Mouse (Mus musculus) mature B cell (primary cell): Measurements from ENCODE around the gene Rrn3.
"Not testable (repeated sequence)": the region's sequence is repeated elsewhere in the genome, so short reads cannot be mapped to it uniquely, and the experiment has no call there.

ENCODE experiments used
- in situ Hi-C: fragments of 300-500 bp; cut with MboI; formaldehyde crosslinking; loops from 2 replicates; pipeline ENCODE4 v1.14.3; 2019

The Rrn3 gene

DNA sequence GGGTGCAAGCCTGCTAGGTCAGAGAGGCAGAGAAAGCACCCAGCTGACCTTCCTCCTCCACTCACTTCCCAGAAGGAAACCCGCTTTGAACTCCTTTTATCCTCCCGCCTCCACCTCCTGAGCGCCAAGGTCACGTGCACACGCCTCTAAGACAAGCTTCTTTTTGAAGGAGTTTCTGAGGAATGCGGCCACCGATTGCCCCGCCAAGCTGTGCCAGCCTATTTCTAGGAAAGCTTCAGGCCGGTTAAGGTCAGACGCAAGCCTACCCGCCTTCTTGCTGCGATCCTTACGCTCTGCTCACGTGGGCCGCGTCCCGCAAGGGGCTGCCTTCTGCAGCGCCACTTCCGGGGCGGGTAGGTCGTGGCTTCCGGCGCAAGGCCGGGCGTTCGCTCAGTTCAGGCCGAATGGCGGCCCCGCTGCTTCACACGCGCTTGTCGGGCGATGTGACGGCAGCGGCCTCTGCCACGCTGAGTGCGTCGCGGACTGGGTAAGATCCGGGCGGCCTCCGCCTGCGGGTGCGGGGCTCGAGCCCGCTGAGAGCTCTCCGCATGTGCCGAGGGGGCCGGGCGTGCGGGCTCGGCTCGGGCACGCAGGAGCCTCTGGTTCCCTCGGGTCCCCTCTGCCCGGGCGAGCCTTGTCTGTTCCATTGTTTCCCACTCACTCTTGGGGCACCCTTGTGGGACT is at the start of gene Rrn3:
Rrn3 (plus strand) TSS at position 356 of the 684 bp plus-strand sequence.
- in situ Hi-C loops = no loop called here

DNA sequence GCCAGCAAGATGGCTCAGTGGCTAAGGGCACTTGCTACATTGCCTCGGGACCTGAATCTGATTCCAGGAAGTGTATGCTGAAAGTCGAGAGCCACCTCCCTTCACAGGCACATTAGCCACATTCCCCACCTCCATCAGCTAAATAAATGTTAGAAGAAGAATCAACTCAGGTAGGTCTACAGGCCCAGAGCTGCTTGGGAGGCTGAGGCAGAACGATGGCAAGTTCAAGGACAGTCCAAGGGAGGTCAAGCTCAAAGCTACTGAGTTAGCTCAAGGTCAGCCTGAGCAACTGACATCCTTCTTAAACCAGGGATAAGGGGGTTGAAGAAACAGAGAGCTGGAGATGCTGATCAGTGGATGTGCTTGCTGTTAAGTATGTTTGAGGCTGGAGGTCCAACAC is 47.7 kb upstream of the Rrn3 start:
- in situ Hi-C loops = no loop called here

DNA sequence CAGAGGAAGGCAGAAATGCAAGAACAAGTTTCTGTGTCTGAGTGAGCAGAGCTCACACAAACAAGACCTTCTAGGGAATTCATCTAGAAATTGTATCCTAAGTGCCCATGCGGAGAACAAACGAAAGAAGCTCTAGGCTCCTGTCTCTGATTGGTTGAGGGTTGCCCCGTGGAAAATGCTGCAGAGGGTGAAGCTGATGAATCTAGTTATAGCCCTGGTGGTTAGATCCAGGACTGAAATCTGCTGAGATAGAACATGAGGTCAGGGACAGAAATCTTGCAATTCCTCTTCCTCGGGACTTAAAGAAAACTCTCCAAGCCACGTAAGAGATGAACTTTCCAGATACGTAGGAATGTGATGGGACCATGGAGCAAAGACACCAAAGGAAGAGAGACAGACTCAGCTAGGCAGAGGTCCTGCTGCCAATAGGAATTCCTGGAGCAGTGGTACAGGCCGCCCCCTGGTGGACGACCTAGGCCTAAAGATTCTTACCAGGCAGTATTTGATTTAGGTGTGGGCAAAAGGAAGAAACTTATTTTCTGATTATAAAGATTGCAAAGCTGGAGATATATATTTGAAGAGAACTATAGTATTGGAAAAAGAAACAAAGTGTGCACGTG is 46.9 kb upstream of the Rrn3 start:
- in situ Hi-C loops = no loop called here

DNA sequence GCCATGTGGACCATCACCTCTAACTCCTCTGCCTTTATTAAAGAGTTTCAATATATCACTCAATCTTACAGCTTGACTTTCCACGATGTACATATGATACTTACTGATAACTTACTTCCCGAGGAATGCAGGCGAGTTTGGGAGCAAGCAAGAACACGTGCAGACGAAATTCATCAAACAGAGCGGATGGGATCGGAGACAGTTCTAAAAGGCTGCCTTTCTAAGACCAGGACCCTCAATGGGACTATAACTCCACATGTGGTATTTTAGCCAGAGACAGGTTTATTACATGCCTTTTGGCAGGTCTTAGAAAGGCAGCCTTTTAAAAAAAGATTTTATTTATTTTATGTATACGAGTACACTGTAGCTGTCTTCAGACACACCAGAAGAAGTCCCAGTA is 44.5 kb upstream of the Rrn3 start:
- in situ Hi-C loops = no loop called here

DNA sequence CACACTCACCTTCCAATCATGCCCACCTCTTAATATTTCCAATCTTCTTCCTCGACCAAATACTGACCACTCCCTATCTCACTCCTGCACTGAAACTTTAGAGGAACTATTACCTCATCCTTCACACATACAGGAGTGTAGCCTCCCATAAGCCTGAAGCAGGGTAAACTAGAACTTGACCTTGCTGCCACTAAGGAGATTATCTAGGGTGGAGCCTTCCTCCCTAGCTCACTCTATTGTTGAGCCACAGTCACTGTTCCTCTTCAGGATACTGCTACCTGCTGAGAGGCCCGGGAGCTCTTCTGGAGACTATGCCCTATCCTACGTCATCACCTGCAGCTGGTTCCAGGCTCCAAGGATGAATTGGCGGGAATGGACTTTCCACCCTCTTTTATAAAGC is 41.5 kb upstream of the Rrn3 start:
- in situ Hi-C loops = not testable (repeated sequence)

DNA sequence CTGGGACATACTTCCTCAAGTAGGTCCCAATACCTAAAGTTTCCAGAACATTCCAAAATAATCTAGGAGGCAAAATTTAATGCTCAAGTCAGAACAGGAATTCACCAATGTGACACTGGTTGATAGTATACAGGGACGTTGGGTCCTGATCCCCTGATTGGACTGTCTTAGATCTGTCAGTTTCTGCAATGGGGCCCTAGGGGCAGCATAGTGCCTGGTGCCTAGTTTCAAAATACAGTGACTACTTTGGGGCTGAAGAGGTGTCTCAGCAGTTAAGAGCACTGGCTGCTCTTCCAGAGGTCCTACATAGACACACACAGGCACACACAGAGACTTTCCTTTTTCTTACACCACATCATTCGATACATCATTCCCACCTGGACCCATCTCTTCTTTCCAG is 39.7 kb upstream of the Rrn3 start:
- in situ Hi-C loops = no loop called here

DNA sequence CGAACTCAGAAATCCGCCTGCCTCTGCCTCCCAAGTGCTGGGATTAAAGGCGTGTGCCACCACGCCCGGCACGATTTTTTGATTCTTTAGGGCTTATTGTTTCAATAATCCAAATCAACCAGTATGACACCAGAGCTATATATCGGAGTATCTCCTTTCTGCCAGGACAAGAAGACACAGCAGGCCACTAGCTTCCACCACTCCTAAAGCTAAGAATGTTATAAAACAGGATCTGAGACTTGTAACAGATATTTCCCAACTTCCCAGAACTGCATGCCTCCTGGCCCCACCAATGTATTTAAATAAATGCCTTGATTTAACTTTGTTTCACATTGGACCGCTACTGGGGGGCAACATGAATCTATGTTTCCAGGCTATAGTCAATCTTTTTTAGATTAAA is 32.8 kb upstream of the Rrn3 start:
- in situ Hi-C loops = no loop called here

DNA sequence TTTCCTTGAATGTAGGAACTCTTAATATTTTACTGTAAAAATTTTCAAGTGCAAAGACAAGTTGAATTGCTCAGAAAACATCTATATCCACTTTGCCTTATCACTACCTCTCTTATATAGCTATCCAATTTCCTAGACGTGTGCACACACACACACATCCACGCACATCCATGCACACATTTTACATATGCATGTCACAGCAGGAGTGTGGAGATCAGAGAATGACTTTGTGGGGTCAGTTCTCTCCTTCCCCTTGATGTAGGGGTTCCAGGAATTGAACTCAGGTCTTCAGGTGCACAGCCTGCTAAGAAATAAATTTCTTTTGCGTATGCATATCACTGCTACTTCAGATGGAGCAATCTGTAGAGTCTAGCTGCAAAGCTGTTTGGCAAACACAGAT is 32.4 kb upstream of the Rrn3 start:
- in situ Hi-C loops = no loop called here

DNA sequence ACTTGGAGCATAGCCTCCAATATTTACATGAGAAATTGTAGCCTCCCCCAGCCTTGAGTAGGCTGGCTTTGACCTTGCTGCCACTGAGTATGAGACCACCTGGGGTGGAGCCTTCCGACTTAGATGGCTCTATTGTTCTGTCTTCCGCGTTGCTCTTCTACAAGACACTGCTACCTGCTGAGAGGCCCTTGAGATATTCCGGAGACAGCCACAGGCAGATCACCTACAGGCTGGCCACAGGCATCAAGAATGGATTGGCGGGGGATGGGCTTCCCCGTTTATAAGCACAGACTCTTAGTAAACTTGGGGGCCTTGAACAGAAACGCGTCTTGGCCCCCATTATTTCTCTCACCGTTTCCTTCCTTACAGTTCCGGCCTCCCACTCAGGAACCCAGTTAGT is 31.7 kb upstream of the Rrn3 start:
- in situ Hi-C loops = not testable (repeated sequence)

DNA sequence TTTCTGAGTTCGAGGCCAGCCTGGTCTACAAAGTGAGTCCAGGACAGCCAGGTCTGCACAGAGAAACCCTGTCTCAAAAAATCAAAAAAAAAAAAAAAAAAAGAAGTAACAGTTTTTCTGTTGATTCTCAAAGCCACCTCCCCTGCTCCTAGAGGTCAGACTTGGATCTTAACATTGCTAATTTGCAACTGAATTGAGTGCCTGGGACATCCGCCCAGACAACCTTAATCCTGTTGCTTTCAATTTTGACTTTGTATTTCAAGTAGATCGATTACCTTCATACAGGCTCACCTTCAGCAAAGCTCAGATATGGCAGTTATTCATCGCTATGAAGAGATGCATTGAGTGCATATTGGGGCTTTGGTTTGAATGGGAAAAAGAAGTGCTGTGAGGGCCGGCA is 31.2 kb upstream of the Rrn3 start:
- in situ Hi-C loops = no loop called here

DNA sequence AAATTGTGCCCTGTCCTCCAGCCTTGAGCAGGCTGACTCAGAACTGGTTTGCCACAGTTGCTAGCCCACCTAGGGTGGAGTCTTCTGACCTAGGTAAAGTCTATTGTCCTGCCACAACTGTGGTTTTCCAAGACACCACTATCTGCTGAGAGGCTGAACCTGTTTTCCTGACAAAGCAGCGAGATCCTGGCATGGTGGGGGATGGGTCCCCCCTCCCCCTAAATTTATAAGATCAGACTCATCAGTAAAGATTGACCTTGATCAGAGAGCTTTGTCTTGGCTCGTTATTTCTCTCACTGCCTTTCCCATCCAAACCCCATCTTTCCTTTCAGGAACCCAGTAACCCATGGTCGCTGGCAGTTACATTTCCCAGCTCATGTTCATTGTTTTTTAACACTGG is 30.5 kb upstream of the Rrn3 start:
- in situ Hi-C loops = no loop called here

DNA sequence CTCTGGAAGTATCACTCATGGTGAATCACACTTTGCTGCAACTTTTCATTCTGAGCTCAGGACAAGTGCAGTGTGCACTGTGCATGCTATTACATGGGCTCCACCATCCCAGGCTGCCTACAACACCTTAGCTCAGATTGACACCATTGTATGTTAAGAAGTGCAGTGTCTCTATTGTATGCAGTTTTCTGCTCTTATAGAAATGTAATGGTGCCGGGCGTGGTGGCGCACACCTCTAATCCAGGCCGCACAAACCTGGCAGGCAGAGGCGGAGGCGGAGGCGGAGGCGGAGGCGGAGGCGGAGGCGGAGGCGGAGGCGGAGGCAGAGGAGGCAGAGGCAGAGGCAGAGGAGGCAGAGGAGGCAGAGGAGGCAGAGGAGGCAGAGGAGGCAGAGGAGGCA is 29.9 kb upstream of the Rrn3 start:
- in situ Hi-C loops = no loop called here

DNA sequence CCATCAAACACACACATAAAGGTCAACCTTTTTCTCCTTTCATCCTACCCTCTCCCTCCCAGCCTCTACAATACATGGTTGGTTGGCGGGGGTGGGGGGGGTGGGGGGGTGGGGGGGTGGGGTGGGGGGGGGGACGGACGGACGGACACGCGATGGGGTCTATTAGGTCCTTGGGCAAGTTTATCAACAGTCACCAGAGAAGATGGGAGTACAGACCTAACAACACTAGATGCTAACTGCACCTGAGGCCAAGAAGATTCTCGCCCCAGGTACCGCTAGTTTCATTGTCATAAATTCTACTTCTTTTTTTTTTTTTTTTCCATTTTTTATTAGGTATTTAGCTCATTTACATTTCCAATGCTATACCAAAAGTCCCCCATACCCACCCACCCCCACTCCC is 26.5 kb upstream of the Rrn3 start:
- in situ Hi-C loops = no loop called here

DNA sequence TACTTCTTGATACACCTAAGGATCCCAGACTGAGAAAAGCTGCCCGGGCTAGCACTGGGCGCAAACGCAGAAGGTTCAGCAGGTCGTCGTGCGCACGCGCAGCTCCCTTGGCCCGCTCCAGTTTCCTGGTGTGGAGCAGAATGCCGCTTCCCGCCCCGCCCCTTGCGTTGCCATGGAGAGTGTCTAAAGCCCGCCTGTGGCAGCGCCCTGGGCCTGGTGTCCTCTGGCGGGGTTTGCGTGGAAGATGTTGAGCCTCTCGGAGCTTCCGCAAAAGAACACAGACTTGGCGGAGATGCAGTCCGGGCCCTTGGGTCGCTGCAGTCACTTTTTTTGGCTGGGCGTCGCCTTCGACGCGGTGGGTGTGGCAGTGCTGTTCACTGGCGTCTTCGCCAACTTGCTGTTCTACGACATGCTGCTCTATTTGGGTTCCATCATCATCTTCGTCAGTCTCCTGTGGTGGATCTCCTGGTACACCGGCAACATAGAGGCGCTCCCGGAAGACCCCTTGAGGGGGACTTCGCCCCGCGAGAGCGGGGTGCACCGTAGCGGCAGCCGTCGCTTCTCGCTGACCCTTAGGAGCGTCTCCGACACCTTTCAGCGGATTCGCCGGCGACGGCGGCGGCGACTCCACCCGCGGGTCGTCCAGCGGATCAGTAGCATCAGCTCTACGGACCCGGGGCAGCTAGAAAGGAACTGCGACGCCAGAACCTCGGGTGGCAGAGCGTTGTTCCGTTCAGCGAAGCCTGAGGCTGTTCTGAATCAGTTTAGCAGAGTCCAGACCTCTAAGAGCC is 25.9 kb upstream of the Rrn3 start:
- in situ Hi-C loops = no loop called here

DNA sequence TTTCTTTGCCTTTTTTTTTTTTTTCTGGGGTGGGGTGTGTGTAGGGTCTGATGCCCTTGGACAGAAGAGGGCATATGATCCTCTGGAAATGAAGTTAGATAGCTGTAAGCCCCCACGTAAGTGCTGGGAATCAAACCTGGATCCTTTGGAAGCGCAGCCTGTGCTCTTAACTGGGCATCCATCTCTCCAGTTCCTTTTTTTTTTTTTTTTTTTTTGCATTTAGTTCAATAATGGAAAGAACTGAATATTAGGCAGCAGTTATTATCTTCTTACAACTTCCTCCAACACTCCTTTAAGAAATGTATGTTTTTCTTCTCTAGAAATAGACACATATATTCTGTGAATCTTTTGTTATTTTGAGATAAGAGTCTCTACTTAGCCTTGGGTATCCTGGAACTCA is 22.7 kb upstream of the Rrn3 start:
- in situ Hi-C loops = no loop called here

DNA sequence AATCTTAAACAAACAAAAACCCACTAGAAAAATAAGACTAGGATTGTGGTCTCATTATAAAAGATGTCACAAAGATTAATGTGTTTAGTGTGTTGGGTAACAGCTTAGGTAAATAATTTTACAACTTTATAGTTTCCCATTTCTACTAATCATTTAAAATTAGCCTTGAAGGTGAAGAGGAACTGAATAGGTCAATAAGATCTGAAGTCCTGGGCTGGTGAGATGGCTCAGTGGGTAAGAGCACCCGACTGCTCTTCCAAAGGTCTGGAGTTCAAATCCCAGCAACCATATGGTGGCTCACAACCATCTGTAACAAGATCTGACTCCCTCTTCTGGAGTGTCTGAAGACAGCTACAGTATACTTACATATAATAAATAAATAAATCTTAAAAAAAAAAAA is 17.7 kb upstream of the Rrn3 start:
- in situ Hi-C loops = not testable (repeated sequence)

DNA sequence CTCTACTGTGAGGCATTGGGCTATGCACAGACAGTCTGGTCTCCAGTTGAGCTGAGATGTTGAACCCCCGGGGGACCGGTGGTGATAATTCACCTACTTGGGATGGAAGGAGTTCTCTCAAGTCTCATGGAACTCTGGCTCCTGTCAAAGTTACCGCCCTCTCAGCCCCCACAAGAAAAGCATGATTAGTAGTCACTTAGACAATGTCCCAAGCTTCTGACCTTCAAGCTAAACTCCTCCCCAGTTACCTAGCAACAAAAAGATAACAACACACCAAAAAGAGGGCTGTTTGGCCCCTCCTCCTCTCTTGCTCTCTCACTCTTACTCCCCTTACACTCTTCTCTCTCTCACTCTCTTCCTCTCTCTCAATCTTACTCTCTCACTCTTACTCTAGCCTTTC is 16.0 kb upstream of the Rrn3 start:
- in situ Hi-C loops = no loop called here

DNA sequence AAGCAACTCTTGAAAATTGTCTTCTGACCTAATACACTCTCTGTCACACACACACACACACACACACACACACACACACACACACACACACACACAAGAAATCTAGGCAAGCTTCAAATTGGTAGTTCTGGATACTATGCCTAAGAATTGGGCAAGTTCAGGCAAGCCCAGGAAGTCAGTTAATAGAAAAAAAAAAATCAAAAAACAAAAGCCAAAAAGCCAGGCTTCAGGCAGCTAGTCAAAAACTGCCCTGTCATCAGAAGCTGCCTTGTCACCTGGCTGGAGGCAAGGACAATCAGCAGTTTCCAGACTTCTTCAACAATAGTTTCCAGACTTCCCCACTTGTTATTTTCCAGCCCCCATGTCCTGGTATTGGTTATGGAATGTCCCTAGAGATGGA is 14.1 kb upstream of the Rrn3 start:
- in situ Hi-C loops = no loop called here

DNA sequence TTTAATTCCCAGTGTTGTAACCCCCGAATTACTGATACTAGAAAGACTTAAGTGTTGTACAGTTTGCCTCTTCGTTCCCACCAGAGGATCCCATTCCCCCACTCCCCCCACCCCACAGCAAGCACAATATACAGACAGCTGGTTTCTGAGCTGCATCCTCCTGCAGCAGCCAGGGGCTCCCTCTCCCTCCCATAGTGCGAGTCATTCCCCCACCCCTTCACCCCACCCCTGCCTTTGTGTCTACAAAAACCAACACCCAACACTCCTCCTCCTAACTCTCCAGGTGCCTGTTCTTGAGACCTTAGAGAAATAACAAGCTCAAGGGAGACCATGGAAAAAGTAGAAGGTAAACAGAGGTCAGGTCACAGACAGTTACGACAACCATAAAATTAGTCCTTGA is 8.9 kb upstream of the Rrn3 start:
- in situ Hi-C loops = not testable (repeated sequence)

DNA sequence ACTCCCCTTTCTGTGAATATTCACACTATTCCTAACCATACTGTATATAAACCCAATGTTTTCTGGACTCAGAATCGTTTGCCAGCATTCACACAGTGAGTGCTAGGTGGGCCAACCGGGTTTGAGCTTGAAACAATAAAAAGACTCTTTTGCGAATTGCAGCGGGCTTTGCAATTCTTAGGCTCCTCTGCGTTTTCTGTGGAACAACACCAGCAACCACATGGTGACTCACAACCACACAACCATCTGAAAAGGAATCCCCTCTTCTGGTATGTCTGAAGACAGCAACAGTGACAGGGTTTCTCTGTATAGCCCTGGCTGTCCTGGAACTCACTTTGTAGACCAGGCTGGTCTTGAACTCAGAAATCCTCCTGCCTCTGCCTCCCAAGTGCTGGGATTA is 8.5 kb upstream of the Rrn3 start:
- in situ Hi-C loops = not testable (repeated sequence)

DNA sequence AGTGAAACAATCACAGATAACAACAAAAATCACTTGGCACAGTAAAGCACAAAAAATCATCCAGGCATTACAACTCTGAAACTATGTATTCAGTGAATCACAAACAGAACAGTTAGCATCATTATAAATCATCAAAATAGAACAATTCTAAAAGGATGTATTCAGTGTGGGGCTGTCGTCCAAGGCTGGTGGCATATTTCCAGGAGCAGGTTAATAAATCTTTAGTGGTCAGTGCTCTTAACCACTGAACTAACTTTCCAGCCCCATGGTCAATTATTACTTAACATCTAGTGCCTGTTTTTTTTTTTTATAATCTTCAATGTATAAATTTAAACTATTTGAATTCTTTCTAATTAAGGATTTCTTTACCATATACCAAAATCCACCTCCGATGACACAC is 6.5 kb upstream of the Rrn3 start:
- in situ Hi-C loops = not testable (repeated sequence)

DNA sequence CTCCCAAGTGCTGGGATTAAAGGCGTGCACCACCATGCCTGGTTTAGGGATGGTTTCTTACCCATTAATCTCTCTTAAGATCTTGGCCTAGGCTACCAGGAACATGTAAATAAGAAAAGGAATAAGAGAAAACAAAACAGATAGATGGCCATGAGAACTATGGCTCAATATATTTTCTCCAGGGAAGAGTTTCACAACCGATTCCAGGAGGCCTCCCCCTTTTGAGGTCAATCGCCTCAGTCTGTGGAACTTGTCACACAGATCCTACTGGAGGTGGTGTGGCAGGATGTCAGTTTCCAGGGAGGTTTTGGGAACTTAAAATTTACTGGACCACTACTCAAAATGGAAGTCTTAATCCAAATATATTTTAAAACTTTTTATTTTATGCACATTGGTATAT is 5.9 kb upstream of the Rrn3 start:
- in situ Hi-C loops = not testable (repeated sequence)

DNA sequence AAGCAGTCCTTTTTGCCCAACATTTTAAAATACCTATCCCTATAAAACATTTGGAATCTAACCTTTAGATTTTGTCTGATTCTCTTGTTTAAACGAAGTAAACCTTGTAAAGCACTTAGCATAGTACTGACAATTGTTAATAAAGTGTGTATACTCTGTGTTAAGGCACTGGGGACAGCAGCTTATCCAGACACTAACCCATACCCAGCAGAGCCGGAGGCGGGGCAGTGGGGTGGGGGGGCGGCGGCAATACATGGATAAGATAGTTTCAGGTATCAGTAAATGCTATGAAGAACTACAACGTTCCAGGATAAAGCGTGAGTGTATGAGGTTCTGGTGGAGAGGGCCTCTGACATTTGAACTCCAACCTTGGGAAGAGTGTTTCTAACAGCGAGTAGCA is 708 bp downstream of the Rrn3 start:
- in situ Hi-C loops = no loop called here
